Mouse (Mus musculus) embryonic facial prominence, embryonic 11.5 days (tissue): ENCODE results near the gene Sart1. TPM values are rescaled to one million over a fixed set of nuclear protein-coding genes. Genes with fewer than 3 reads are reported as not detected.

Experiments used
- ATAC-seq: fragments of 200-750 bp; cut with Nextera tagmentation; replicated peaks from 2 replicates; pipeline ENCODE4 v1.8.0; 2017; ENCODE audit warnings: low read depth; ENCODE audit not compliant: insufficient number of reproducible peaks, low FRiP score, low TSS enrichment
- DNase-seq: peaks from one replicate; pipeline ENCODE4 v3.0.0-alpha.2; 2015; ENCODE audit warnings: low spot score
- H3K27ac ChIP-seq: fragments of 300-500 bp; sonication (generic); replicated peaks from 2 replicates; pipeline ENCODE4 v1.5.1; 2014; ENCODE audit warnings: mild to moderate bottlenecking, low read depth, low read length, control low read depth
- H3K27me3 ChIP-seq: fragments of 300-500 bp; sonication (generic); 2 replicates; pipeline ENCODE4 v1.6.1; 2014; ENCODE audit warnings: mild to moderate bottlenecking, low read length, moderate library complexity, mixed read lengths; ENCODE audit not compliant: control insufficient read depth, insufficient read depth
- H3K36me3 ChIP-seq: fragments of 300-500 bp; sonication (generic); replicated peaks from 2 replicates; pipeline ENCODE4 v1.6.1; 2014; ENCODE audit warnings: low read depth, mild to moderate bottlenecking, low read length, moderate library complexity, mixed read lengths; ENCODE audit not compliant: control insufficient read depth, insufficient read depth
- H3K4me1 ChIP-seq: fragments of 300-500 bp; sonication (generic); 2 replicates; pipeline ENCODE4 v1.6.1; 2014; ENCODE audit warnings: low read length, mixed read lengths; ENCODE audit not compliant: control insufficient read depth, insufficient read depth
- H3K4me2 ChIP-seq: fragments of 300-500 bp; sonication (generic); 2 replicates; pipeline ENCODE4 v1.6.1; 2014; ENCODE audit warnings: low read depth, mild to moderate bottlenecking, control low read depth, low read length, moderate library complexity
- H3K4me3 ChIP-seq: fragments of 300-500 bp; sonication (generic); 2 replicates; pipeline ENCODE4 v1.5.1; 2014; ENCODE audit warnings: low read depth, low read length, control low read depth
- H3K9ac ChIP-seq: fragments of 300-500 bp; sonication (generic); replicated peaks from 2 replicates; pipeline ENCODE4 v1.6.1; 2014; ENCODE audit warnings: mild to moderate bottlenecking, control low read depth, low read length
- H3K9me3 ChIP-seq: fragments of 300-500 bp; sonication (generic); replicated peaks from 2 replicates; pipeline ENCODE4 v1.6.1; 2016; ENCODE audit warnings: mild to moderate bottlenecking, low read length, inconsistent platforms, mixed read lengths; ENCODE audit not compliant: control insufficient read depth
- whole genome bisulfite sequencing: fragments of 180-500 bp; shearing (Covaris S2); extraction: QIAGEN DNeasy Blood & Tissue Kit; methylation state at CpG from one replicate; pipeline ENCODE4 v1.1.7; 2014; 5-methylcytosine and 5-hydroxymethylcytosine counted together
- polyA plus RNA-seq: library from polyadenylated mRNA; unstranded; fragments of >200 nt; fragmentation: Nextera tagmentation; extraction: Ambion mirVana; gene quantifications from 2 replicates; pipeline ENCODE4 v1.2.1, GENCODE M21; 2014

Gene Sart1
- polyA plus RNA-seq, 1 experiment from 2014 or later = 72.9 TPM

DNA sequence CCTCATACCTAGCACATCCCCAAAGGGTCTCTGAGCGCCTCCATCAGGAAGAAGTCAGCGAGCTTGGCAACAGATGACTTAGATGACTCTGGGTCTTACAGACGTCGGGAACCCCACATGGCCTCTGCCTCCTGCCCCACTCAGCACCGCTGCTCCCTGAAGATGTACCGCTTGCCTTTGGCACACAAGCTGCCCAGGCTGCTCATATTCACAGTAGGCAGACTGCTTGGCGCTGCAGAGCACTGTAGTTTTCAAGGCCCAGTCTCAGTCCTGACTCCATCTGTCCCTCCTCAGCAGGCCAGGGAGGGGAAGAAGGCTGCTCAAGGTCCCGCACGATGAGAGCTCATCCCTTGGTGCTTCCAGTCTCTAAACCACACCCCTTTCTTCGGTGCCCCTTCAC, 33.8 kb upstream of the Sart1 start:
- WGBS = 88% methylated on average over 10 of the region's 10 CpGs
- DNase-seq (no peak), ATAC-seq (no peak)
- H3K4me2 ChIP-seq = no peak overlapping the region
- no peaks in the 10 kb centered on the region for H3K9me3 ChIP-seq
- H3K36me3 ChIP-seq = peaks cover 6% of the 10 kb centered on the region
- H3K27ac ChIP-seq = no peak overlapping the region
- H3K27me3 ChIP-seq = no peaks in the 10 kb centered on the region
- peaks cover 13% of the 10 kb centered on the region for H3K4me1 ChIP-seq
- H3K9ac ChIP-seq = no peak overlapping the region
- no peak overlapping the region for H3K4me3 ChIP-seq

DNA sequence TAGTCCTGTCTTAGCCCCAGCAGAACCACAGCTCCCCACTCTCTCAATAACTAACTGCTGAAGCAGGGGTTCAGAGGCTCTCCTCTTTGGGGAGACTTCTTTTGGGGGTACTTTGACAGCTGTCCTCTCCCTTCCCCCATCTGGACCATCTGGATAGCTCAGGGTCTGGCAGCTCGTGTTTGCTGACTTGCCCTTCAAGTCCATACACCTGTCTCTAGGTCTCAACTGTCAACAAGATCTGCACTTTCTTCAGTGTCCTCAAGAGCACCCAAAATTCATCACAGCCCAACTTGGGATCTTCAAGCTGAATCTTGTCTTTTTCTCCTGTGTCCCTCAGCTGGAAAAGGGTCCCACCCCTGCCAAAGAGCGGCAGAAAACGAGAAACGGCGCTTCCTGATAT, 33.3 kb upstream of the Sart1 start:
- no peak overlapping the region for H3K9ac ChIP-seq
- WGBS = 92% methylated on average over 5 of the region's 5 CpGs

DNA sequence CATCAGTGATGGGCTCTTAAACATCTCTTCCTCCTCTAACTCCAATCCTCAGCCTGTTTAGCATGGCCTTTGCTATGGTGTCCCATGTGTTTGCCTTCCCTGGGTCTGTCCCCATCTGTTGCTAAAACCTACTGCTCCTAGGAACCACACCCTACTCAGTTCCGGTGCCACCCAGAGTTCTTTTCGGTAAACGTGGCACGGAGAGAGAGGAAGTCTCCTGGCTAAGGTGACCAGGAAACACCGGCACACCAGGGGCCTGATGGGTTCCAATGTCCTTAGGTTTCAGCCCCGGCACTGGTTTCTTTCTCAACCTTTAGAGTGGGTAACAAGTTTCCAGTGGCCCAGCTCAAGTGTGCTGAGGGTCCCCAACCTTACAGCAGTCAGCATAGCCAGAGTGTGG, 32.1 kb upstream of the Sart1 start:
- H3K36me3 ChIP-seq = peaks cover 2% of the 10 kb centered on the region
- no peaks in the 10 kb centered on the region for H3K27me3 ChIP-seq
- no peak overlapping the region for H3K9ac ChIP-seq
- H3K27ac ChIP-seq = no peak overlapping the region
- H3K4me2 ChIP-seq = no peak overlapping the region
- H3K4me3 ChIP-seq = no peak overlapping the region
- 95% methylated on average over 6 of the region's 6 CpGs for WGBS
- peaks cover 7% of the 10 kb centered on the region for H3K4me1 ChIP-seq
- no peaks in the 10 kb centered on the region for H3K9me3 ChIP-seq
- DNase-seq = no peak
- no peak for ATAC-seq

More for the DNA sequence above, 33.3 kb upstream of the Sart1 start:
- DNase-seq = no peak
- H3K36me3 ChIP-seq = peaks cover 6% of the 10 kb centered on the region
- H3K4me1 ChIP-seq = peaks cover 13% of the 10 kb centered on the region
- H3K27me3 ChIP-seq = no peaks in the 10 kb centered on the region
- H3K4me3 ChIP-seq = no peak overlapping the region
- ATAC-seq = no peak
- H3K27ac ChIP-seq = no peak overlapping the region
- no peak overlapping the region for H3K4me2 ChIP-seq
- H3K9me3 ChIP-seq = no peaks in the 10 kb centered on the region

DNA sequence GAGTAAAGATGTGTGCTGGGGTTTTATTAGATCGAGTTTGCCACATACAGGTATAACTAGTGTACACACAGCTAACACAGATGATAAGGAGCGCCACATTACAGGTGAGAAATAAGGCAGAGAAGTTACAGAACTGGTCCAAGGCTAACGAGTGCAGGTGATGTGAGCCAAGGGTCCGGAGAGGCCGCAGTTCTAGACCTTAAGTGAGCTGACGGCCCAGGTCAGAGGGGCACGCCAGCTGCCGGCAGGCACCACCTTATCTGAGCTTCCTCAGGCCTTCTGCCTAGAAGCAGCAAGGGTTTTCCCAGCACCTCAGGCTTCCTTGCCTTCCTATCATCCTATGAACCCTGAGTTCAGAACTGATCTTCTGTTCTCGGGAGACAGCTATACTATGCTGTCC, 31.1 kb upstream of the Sart1 start:
- Histone ChIP-seq H3K4me3 (no peak overlapping the region), H3K4me2 (no peak overlapping the region), H3K9ac (no peak overlapping the region), H3K27me3 (no peaks in the 10 kb centered on the region), H3K27ac (no peak overlapping the region), H3K36me3 (peaks cover 2% of the 10 kb centered on the region), H3K4me1 (peaks cover 7% of the 10 kb centered on the region), H3K9me3 (no peaks in the 10 kb centered on the region)
- DNase-seq (no peak), ATAC-seq (no peak)
- WGBS = 94% methylated on average over 9 of the region's 9 CpGs

DNA sequence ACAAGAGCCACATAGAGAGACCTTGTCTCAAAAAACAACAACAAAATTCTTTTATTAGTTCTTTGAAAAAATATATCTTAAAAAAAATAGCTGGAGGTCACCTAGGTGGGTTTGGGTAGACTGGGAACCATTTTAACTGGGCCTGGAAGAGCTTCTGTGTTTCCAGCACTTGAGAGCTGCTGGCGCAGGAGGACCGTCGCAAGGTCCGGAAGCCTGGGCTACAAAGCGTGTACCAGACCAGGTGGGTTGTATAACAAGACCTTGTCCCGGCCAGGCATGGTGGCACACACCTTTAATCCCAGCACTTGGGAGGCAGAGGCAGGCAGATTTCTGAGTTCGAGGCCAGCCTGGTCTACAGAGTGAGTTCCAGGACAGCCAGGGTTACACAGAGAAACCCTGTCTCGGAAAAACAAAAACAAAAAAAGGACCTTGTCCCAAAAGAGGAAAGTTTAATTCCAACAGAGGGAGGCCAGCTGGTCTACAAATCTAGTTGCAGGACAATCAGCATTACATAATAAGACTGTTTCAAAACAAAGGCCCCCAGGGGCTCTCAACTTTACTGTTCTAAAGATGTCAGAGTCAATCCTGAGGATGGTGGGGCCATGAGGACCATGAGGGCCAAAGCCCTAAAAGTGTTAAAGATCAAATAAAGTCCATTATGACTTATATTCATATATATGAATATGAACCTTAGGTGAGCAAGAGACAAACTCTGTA, 30.4 kb upstream of the Sart1 start:
- DNase-seq (no peak), ATAC-seq (no peak)
- Histone ChIP-seq H3K4me3 (no peak overlapping the region), H3K4me2 (no peak overlapping the region), H3K4me1 (peaks cover 7% of the 10 kb centered on the region), H3K27ac (no peak overlapping the region), H3K9me3 (no peaks in the 10 kb centered on the region), H3K9ac (no peak overlapping the region), H3K36me3 (peaks cover 2% of the 10 kb centered on the region), H3K27me3 (no peaks in the 10 kb centered on the region)
- 92% methylated on average over 8 of the region's 8 CpGs for WGBS

DNA sequence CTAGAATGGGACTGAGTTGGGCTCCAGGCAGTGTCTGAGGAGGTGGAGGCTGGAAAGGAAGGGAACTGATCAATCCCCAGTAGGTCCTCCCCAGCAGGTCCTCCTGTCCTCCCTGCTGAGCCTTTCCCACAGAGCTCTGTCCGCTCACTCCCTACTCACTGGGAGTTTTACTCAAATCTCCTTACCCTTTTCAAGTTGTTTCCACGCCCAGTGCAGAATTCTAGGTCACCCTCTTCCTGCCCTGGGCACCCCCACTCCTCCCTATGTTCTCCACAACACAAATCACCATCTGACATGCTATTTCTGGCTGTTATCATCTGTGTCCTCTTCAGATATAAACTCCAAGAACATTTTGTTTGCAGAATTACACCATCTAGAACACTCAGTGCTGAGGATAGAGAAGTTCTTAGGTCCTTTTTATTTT, 26.0 kb upstream of the Sart1 start:
- Histone ChIP-seq H3K9ac (no peak overlapping the region), H3K4me3 (no peak overlapping the region), H3K27me3 (no peaks in the 10 kb centered on the region), H3K4me1 (no peaks in the 10 kb centered on the region), H3K36me3 (no peaks in the 10 kb centered on the region), H3K27ac (no peak overlapping the region), H3K4me2 (no peak overlapping the region), H3K9me3 (no peaks in the 10 kb centered on the region)
- ATAC-seq (no peak), DNase-seq (no peak)
- WGBS = 55% methylated on average over 2 of the region's 2 CpGs

DNA sequence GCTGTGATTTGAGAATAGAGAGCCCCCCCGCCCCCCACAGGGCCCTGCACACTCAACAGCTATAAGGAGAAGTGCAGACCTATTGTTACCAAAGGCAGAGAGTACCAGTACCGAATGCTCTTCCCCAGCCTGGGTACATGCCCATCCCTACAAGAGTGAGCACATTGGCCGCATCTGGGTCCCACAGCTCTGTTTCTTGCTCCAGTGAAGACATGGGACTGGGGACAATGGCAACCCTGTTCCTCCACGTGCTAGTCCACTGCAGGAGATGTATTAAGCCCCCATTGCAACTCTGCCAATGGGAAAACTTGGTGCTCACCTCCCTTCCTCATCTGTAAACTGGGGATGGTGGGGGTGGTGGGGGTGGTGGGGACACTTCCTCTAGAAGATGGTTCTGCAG, 25.3 kb upstream of the Sart1 start:
- Histone ChIP-seq H3K9me3 (no peaks in the 10 kb centered on the region), H3K9ac (no peak overlapping the region), H3K4me1 (no peaks in the 10 kb centered on the region), H3K4me2 (no peak overlapping the region), H3K36me3 (no peaks in the 10 kb centered on the region), H3K27ac (no peak overlapping the region), H3K27me3 (no peaks in the 10 kb centered on the region), H3K4me3 (no peak overlapping the region)
- DNase-seq (no peak), ATAC-seq (no peak)
- 80% methylated on average over 4 of the region's 4 CpGs for WGBS

DNA sequence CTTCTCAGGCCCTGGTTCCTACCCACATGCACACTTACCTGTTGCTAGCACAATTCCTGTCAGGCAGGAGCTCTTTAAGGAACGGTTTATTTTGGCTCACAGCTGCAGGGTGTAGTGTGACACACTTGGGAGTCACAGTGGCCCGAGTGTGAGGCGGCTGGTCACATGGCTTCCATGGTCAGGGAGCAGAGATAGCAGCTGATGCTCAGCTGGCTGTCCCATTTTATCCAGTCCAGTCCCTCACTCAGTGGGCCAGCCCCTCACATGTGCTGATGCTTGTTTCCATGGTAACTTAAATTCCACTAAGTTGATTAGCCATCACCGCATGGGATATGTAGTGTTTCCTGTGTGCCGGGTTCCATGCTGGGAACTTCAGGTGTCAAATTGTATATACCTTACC, 23.5 kb upstream of the Sart1 start:
- 58% methylated on average over 5 of the region's 5 CpGs for WGBS
- no peak overlapping the region for H3K9ac ChIP-seq
- H3K4me1 ChIP-seq = no peaks in the 10 kb centered on the region
- H3K4me3 ChIP-seq = no peak overlapping the region
- no peaks in the 10 kb centered on the region for H3K9me3 ChIP-seq
- no peaks in the 10 kb centered on the region for H3K36me3 ChIP-seq
- ATAC-seq = no peak
- H3K27me3 ChIP-seq = no peaks in the 10 kb centered on the region
- DNase-seq = no peak
- H3K27ac ChIP-seq = no peak overlapping the region
- H3K4me2 ChIP-seq = no peak overlapping the region
